Mouse (Mus musculus): ENCODE measurements around the gene A2ml1. TPM values are rescaled to one million over a fixed set of nuclear protein-coding genes. Genes with fewer than 3 reads are reported as not detected.
"Not testable (repeated sequence)": the region's sequence is repeated elsewhere in the genome, so short reads cannot be mapped to it uniquely, and the experiment has no call there.

A2ml1 gene
- 10 to 100 TPM in 1 of 2 experiments, 1 to 10 TPM in 1; 7.2 to 12.3 TPM for total RNA-seq (2021)
- long read RNA-seq, transcript A2ml1-203 (5 exons, 700 nt), result major isoform, 7 of 8 reads
- long read RNA-seq, partial matches to known transcripts, result 1 of 8 reads
- long read RNA-seq, other reads (novel, unspliced or antisense), result 0 of 8 reads

GRCm38 (mm10) chr6:128581508-128581907 lies at the start of gene A2ml1:
Gene A2ml1, minus strand, starts transcription at chr6:128581608.
- DNase-seq (ENCODE audit: low spot score in 2 of 2), result no peak

GRCm38 (mm10) chr6:128629771-128630739 lies 48.6 kb upstream of the A2ml1 start:
- DNase-seq (ENCODE audit: low spot score in 2 of 2), result peak; percentile 40 to 79

- not testable (repeated sequence) for DNase-seq (ENCODE audit: low spot score in 2 of 2)
Measured at GRCm38 (mm10) chr6:128625246-128625645, 43.8 kb upstream of the A2ml1 start.

GRCm38 (mm10) chr6:128624425-128624824 lies 43.0 kb upstream of the A2ml1 start:
- no peak for DNase-seq (ENCODE audit: low spot score in 2 of 2)

- not testable (repeated sequence) for DNase-seq (ENCODE audit: low spot score in 2 of 2)
Measured at GRCm38 (mm10) chr6:128623433-128623832, 42.0 kb upstream of the A2ml1 start, which contains the start of gene Klrb1a. Gene Klrb1a, minus strand, starts transcription at chr6:128623533.

GRCm38 (mm10) chr6:128622733-128623132 lies 41.3 kb upstream of the A2ml1 start:
- no peak for DNase-seq (ENCODE audit: low spot score in 2 of 2)

- DNase-seq (ENCODE audit: low spot score in 2 of 2), result no peak
Measured at GRCm38 (mm10) chr6:128606350-128606749, 24.9 kb upstream of the A2ml1 start.

- peak in 1 of 2 experiments; percentile 39 for DNase-seq (ENCODE audit: low spot score in 2 of 2)
Measured at GRCm38 (mm10) chr6:128604512-128604911, 23.1 kb upstream of the A2ml1 start.

GRCm38 (mm10) chr6:128602463-128603201 lies 21.2 kb upstream of the A2ml1 start:
- DNase-seq (ENCODE audit: low spot score in 2 of 2), result no peak

GRCm38 (mm10) chr6:128602026-128602425 lies 20.6 kb upstream of the A2ml1 start:
- DNase-seq (ENCODE audit: low spot score in 2 of 2), result no peak

GRCm38 (mm10) chr6:128599555-128599954 lies 18.1 kb upstream of the A2ml1 start:
- DNase-seq (ENCODE audit: low spot score in 2 of 2), result no peak

- DNase-seq (ENCODE audit: low spot score in 2 of 2), result no peak
Measured at GRCm38 (mm10) chr6:128598256-128599047, 17.0 kb upstream of the A2ml1 start.

- peak; percentile 30 to 81 for DNase-seq (ENCODE audit: low spot score in 2 of 2)
Measured at GRCm38 (mm10) chr6:128597121-128597522, 15.7 kb upstream of the A2ml1 start.

- DNase-seq (ENCODE audit: low spot score in 2 of 2), result no peak
Measured at GRCm38 (mm10) chr6:128594651-128595050, 13.2 kb upstream of the A2ml1 start.

GRCm38 (mm10) chr6:128589426-128589825 lies 8.0 kb upstream of the A2ml1 start:
- no peak for DNase-seq (ENCODE audit: low spot score in 2 of 2)

GRCm38 (mm10) chr6:128587619-128588018 lies 6.2 kb upstream of the A2ml1 start:
- no peak for DNase-seq (ENCODE audit: low spot score in 2 of 2)

GRCm38 (mm10) chr6:128585642-128586245 lies 4.3 kb upstream of the A2ml1 start:
- DNase-seq (ENCODE audit: low spot score in 2 of 2), result no peak

GRCm38 (mm10) chr6:128584070-128584660 lies 2.8 kb upstream of the A2ml1 start:
- DNase-seq (ENCODE audit: low spot score in 2 of 2), result no peak

GRCm38 (mm10) chr6:128577301-128577700 lies 4.1 kb downstream of the A2ml1 start:
- no peak for DNase-seq (ENCODE audit: low spot score in 2 of 2)

- no peak for DNase-seq (ENCODE audit: low spot score in 2 of 2)
Measured at GRCm38 (mm10) chr6:128566589-128566988, 14.8 kb downstream of the A2ml1 start.
